Mouse (Mus musculus) mouse embryonic stem cell (cell line): ENCODE measurements around the gene Fmn2.

Experiments used
- in situ Hi-C, 2 experiments: fragments of 300-500 bp; cut with MboI; formaldehyde crosslinking; loops; 1 replicate in 1 of 2; 3 replicates in 1 of 2; pipeline ENCODE4 v1.14.3; 2019 to 2020; ENCODE audit warnings: low sequenced_read_pairs in 2 of 2, low pct_unique_long_range_greater_than_20kb in 1 of 2, mixed read lengths in 1 of 2; ENCODE audit not compliant: unreplicated experiment in 1 of 2

Gene Fmn2

GRCm38 (mm10) chr1:174637564-174638085, 136.0 kb downstream of the Fmn2 start:
- in situ Hi-C loops, result no loop called here

GRCm38 (mm10) chr1:174640901-174641300, 139.3 kb downstream of the Fmn2 start:
- in situ Hi-C loops, result no loop called here

- in situ Hi-C loops, result no loop called here
Measured at GRCm38 (mm10) chr1:174643431-174644010, 141.9 kb downstream of the Fmn2 start.

GRCm38 (mm10) chr1:174649421-174649826, 147.8 kb downstream of the Fmn2 start:
- in situ Hi-C loops, result no loop called here

- in situ Hi-C loops, result no loop called here
Measured at GRCm38 (mm10) chr1:174654565-174654964, 152.9 kb downstream of the Fmn2 start.

GRCm38 (mm10) chr1:174655354-174655753, 153.7 kb downstream of the Fmn2 start:
- in situ Hi-C loops, result no loop called here

GRCm38 (mm10) chr1:174656554-174656953, 154.9 kb downstream of the Fmn2 start:
- in situ Hi-C loops, result no loop called here

- in situ Hi-C loops, result no loop called here
Measured at GRCm38 (mm10) chr1:174659459-174660223, 158.0 kb downstream of the Fmn2 start.

GRCm38 (mm10) chr1:174665116-174665515, 163.5 kb downstream of the Fmn2 start:
- in situ Hi-C loops, result no loop called here

GRCm38 (mm10) chr1:174669132-174669531, 167.5 kb downstream of the Fmn2 start:
- in situ Hi-C loops, result no loop called here

- in situ Hi-C loops, result no loop called here
Measured at GRCm38 (mm10) chr1:174670846-174671245, 169.2 kb downstream of the Fmn2 start.

GRCm38 (mm10) chr1:174674586-174674985, 173.0 kb downstream of the Fmn2 start:
- in situ Hi-C loops, result no loop called here

GRCm38 (mm10) chr1:174675316-174675715, 173.7 kb downstream of the Fmn2 start:
- in situ Hi-C loops, result no loop called here

- in situ Hi-C loops, result no loop called here
Measured at GRCm38 (mm10) chr1:174676187-174676586, 174.6 kb downstream of the Fmn2 start.

- in situ Hi-C loops, result no loop called here
Measured at GRCm38 (mm10) chr1:174677211-174677610, 175.6 kb downstream of the Fmn2 start.

GRCm38 (mm10) chr1:174689301-174689700, 187.7 kb downstream of the Fmn2 start:
- in situ Hi-C loops, result loop anchor here in 1 of 2 experiments (5.0 kb wide), 1 partner anchor 48 kb away; no protein-coding TSS in a partner anchor

GRCm38 (mm10) chr1:174700871-174701270, 199.2 kb downstream of the Fmn2 start:
- in situ Hi-C loops, result no loop called here

- in situ Hi-C loops, result no loop called here
Measured at GRCm38 (mm10) chr1:174701835-174702234, 200.2 kb downstream of the Fmn2 start.

- in situ Hi-C loops, result no loop called here
Measured at GRCm38 (mm10) chr1:174703909-174704308, 202.3 kb downstream of the Fmn2 start.
